Mouse (Mus musculus) hindbrain, embryonic 11.5 days (tissue): Measurements from ENCODE around the gene Rims4. TPM values are rescaled to one million over a fixed set of nuclear protein-coding genes. Genes with fewer than 3 reads are reported as not detected.

ENCODE experiments used
- ATAC-seq: fragments of 200-750 bp; cut with Nextera tagmentation; 2 replicates; pipeline ENCODE4 v1.8.0; 2017; ENCODE audit warnings: mild to moderate bottlenecking, moderate TSS enrichment, moderate library complexity; ENCODE audit not compliant: low FRiP score
- DNase-seq: peaks from one replicate; pipeline ENCODE4 v3.0.0-alpha.2; 2015; ENCODE audit warnings: low spot score
- H3K27ac ChIP-seq: fragments of 300-500 bp; sonication (generic); 2 replicates; pipeline ENCODE4 v1.5.1; 2014; ENCODE audit warnings: mild to moderate bottlenecking, low read depth, low read length
- H3K27me3 ChIP-seq: fragments of 300-500 bp; sonication (generic); 2 replicates; pipeline ENCODE4 v1.6.1; 2014; ENCODE audit warnings: mild to moderate bottlenecking, low read length, moderate library complexity, mixed read lengths; ENCODE audit not compliant: control insufficient read depth, insufficient read depth
- H3K36me3 ChIP-seq: fragments of 300-500 bp; sonication (generic); 2 replicates; pipeline ENCODE4 v1.6.1; 2014; ENCODE audit warnings: mild to moderate bottlenecking, low read length, moderate library complexity, mixed read lengths; ENCODE audit not compliant: control insufficient read depth, insufficient read depth
- H3K4me1 ChIP-seq: fragments of 300-500 bp; sonication (generic); replicated peaks from 2 replicates; pipeline ENCODE4 v1.6.1; 2014; ENCODE audit warnings: low read length, mixed read lengths; ENCODE audit not compliant: control insufficient read depth, insufficient read depth
- H3K4me2 ChIP-seq: fragments of 300-500 bp; sonication (generic); replicated peaks from 2 replicates; pipeline ENCODE4 v1.6.1; 2014; ENCODE audit warnings: mild to moderate bottlenecking, low read depth, low read length
- H3K4me3 ChIP-seq: fragments of 300-500 bp; sonication (generic); 2 replicates; pipeline ENCODE4 v1.5.1; 2014; ENCODE audit warnings: low read depth, low read length
- H3K9ac ChIP-seq: fragments of 300-500 bp; sonication (generic); 2 replicates; pipeline ENCODE4 v1.6.1; 2014; ENCODE audit warnings: low read depth, low read length
- H3K9me3 ChIP-seq: fragments of 300-500 bp; sonication (generic); 2 replicates; pipeline ENCODE4 v1.6.1; 2016; ENCODE audit warnings: low read length; ENCODE audit not compliant: control insufficient read depth
- WGBS: fragments of 180-500 bp; shearing (Covaris S2); extraction: QIAGEN DNeasy Blood & Tissue Kit; methylation state at CpG from one replicate; pipeline ENCODE4 v1.1.7; 2014; 5-methylcytosine and 5-hydroxymethylcytosine counted together
- polyA plus RNA-seq: library from polyadenylated mRNA; unstranded; fragments of >200 nt; fragmentation: Nextera tagmentation; extraction: Ambion mirVana; gene quantifications from 2 replicates; pipeline ENCODE4 v1.2.1, GENCODE M21; 2014

Gene Rims4
- polyA plus RNA-seq, 1 experiment from 2014 or later, result 0.71 TPM

DNA sequence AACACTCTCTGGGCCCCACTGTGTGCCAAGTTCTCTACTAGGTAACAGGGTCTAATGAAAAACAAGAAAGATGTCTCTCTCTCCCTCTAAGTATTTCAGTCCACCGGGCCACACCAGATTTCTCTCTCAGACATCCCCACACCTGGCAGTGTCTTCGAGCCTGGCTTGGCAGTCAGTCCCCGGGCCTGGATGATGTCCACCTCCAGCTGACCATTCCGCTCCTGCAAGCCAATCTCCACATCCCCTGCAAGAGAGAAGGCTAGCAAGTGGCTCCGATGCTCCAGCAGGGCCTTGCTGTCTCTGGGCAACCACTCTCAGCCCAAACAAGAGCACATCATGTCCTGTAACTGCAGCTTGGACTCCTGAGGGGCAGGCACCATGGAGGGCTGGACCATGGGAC, 53.2 kb downstream of the Rims4 start:
- whole genome bisulfite sequencing, result 89% methylated on average over 5 of the region's 5 CpGs
- ATAC-seq (no peak), DNase-seq (no peak)
- H3K4me2 ChIP-seq, result no peak overlapping the region
- H3K36me3 ChIP-seq, result no peaks in the 10 kb centered on the region
- H3K4me3 ChIP-seq, result no peak overlapping the region
- H3K9ac ChIP-seq, result no peak overlapping the region
- H3K4me1 ChIP-seq, result no peaks in the 10 kb centered on the region
- H3K27me3 ChIP-seq, result no peaks in the 10 kb centered on the region
- H3K27ac ChIP-seq, result no peak overlapping the region
- no peaks in the 10 kb centered on the region for H3K9me3 ChIP-seq

DNA sequence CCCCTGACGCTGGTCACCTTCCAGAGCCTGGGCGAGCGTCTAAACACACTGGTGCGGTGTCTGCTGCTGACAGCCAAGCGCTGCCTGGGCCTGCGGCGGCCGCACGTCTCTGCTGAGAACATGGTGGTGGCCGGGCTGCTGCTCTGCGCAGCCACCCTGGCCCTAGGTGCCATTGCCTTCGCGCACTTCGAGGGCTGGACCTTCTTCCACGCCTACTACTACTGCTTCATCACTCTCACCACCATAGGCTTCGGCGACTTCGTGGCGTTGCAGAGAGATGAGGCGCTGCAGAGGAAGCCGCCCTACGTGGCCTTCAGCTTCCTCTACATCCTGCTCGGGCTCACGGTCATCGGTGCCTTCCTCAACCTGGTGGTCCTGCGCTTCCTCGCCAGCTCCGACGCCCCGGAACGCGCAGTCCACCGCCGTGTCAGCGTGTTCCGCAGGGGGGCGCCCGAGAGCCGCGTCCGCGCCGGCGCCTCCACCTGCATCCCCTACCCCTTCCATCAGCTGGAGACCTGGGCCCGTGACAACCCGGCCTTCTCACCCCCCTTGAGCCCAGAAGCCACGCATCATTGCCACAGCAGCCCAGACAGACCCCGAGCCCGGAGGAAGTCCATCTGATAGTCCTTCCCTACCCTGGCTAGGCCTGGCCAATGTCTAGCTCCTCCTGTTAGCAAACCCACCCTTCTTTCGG, 60.1 kb downstream of the Rims4 start:
- Histone ChIP-seq H3K9me3 (no peaks in the 10 kb centered on the region), H3K9ac (no peak overlapping the region), H3K36me3 (no peaks in the 10 kb centered on the region), H3K4me1 (peaks cover 4% of the 10 kb centered on the region; the same call in 1 of the 2 replicates), H3K4me3 (no peak overlapping the region), H3K27me3 (peaks cover 43% of the 10 kb centered on the region), H3K4me2 (no peak overlapping the region), H3K27ac (no peak overlapping the region)
- 20% methylated on average over 50 of the region's 50 CpGs for WGBS
- ATAC-seq (peak; percentile 68; the same call in 1 of the 2 replicates), DNase-seq (peak; percentile 81)

DNA sequence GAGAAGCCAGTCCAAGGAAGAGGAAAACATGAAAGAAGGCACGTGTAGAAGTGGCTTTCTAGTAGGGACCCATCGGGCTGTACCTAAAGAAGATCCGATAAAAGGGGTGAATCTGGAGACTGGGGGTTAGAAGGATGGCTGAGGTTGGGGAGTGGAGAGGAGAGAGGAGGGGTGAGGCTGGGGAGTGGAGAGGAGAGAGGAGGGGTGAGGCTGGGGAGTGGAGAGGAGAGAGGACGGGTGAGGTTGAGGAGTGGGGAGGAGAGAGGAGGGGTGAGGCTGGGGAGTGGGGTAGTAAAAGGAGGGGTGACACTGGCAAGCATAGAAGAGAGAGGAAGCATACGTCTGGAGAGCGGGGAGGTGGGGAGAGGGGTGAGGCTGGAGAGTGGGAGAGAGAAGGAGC, 61.2 kb downstream of the Rims4 start:
- Histone ChIP-seq H3K9me3 (no peaks in the 10 kb centered on the region), H3K4me1 (peaks cover 4% of the 10 kb centered on the region; the same call in 1 of the 2 replicates), H3K9ac (no peak overlapping the region), H3K27me3 (peaks cover 51% of the 10 kb centered on the region), H3K4me3 (no peak overlapping the region), H3K27ac (no peak overlapping the region), H3K36me3 (no peaks in the 10 kb centered on the region), H3K4me2 (no peak overlapping the region)
- no peak for DNase-seq
- ATAC-seq, result no peak; the same call in 1 of the 2 replicates
- 77% methylated on average over 6 of the region's 6 CpGs for WGBS

DNA sequence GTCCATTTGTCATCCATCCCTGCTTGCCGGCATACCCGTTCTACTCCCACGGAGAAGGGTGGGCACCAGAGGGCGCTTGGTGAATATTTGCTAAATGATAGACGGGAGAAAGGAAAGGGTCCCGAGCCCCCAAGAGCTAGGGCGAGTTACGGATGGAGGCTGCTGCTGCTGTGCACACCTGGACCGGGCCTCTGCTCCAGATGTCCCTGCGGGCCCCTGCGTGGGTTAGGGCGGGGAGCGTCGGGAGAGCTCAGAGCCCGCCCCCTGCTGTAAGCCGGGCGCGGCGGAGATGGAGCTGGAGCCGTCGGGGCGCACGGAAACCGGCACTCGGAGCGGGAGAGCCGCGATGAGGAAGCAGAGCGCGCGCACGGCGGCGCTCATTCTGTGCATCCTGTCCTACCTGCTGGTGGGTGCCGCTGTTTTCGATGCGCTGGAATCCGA, 65.0 kb downstream of the Rims4 start, which contains the start of gene Kcnk15:
Kcnk15 (plus strand) TSS at position 191 of the 441 bp plus-strand sequence.
- Histone ChIP-seq H3K9ac (no peak within 1 kb of the TSS), H3K4me1 (0 out of 2 replicates have a peak, but pooled peaks cover 2% of the 10 kb centered on the region), H3K4me3 (peak within 1 kb of the TSS; percentile 14), H3K36me3 (no peaks in the 10 kb centered on the region), H3K4me2 (0 out of 2 replicates have a peak within 1 kb of the TSS, but pooled peaks have one; percentile 14), H3K27ac (no peak within 1 kb of the TSS), H3K27me3 (peaks cover 53% of the 10 kb centered on the region), H3K9me3 (no peaks in the 10 kb centered on the region)
- peak; percentile 58 for DNase-seq
- no peak for ATAC-seq
- 3% methylated on average over 37 of the region's 38 CpGs for WGBS

DNA sequence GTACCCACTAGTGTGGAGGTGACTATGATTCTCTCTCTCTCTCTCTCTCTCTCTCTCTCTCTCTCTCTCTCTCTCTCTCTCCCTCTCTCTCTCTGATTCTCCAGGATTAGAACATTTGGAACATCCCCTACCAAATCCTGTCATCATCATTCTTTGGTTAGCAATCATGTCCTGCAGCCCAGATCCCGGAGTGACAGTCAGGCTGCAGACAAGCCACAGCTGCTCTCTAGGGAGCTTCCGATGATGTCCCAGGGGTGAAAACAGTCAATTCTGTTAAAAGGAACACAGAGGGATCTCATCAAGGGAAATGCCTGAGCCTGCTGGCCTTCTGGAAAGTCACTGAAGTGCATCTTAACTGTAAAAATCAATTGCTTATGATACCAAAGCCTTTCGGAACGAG, 76.4 kb downstream of the Rims4 start:
- WGBS, result 80% methylated on average over 4 of the region's 4 CpGs
- ATAC-seq, result no peak
- no peaks in the 10 kb centered on the region for H3K9me3 ChIP-seq

DNA sequence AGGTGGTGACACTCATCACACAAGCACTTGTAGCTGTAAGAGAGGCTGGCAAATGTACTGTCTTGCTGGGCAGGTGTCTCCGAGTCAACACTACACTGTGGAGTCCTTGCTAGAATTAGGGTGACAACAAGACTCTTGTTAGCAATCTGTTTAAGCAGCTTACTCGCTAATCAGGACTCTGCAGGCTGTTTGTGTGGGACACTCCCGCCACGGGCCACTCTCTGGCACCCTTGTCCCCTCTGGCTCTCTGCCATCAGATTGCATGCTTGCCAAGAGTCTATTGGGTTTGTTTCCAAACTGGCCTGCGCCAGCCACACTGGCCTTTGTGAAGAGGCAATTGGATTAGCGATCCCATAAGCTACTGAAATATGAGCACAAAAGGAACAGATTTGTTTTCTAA, 79.0 kb downstream of the Rims4 start:
- WGBS, result 78% methylated on average over 6 of the region's 6 CpGs

More for the DNA sequence above, 76.4 kb downstream of the Rims4 start:
- Histone ChIP-seq H3K36me3 (no peaks in the 10 kb centered on the region), H3K4me1 (no peaks in the 10 kb centered on the region), H3K4me3 (no peak overlapping the region), H3K9ac (no peak overlapping the region), H3K4me2 (no peak overlapping the region), H3K27ac (no peak overlapping the region), H3K27me3 (no peaks in the 10 kb centered on the region)
- DNase-seq, result no peak

DNA sequence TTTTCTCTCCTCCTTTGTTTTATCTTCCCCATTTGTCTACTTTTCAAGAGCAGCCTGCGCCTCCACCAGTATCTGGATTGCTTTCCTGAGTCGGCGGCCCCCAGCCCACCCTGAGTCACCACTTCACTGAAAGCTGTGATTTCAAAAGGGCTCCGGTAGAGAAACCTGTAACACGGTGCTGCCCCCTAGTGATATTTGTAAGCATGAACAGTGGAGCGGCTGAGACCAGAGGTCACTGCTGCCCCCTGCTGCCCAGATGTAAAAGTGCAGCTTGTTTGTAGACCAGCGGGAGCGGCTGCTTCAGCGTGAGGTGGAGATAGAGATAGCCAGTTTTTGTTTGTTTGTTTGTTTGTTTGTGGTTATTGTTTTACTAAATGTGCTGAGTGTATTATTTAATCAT, 80.4 kb downstream of the Rims4 start:
- no peaks in the 10 kb centered on the region for H3K36me3 ChIP-seq
- no peak overlapping the region for H3K4me3 ChIP-seq
- H3K27me3 ChIP-seq, result no peaks in the 10 kb centered on the region
- 33% methylated on average over 9 of the region's 9 CpGs for WGBS
- H3K9ac ChIP-seq, result no peak overlapping the region
- no peaks in the 10 kb centered on the region for H3K4me1 ChIP-seq
- H3K4me2 ChIP-seq, result no peak overlapping the region
- no peaks in the 10 kb centered on the region for H3K9me3 ChIP-seq
- no peak overlapping the region for H3K27ac ChIP-seq
- peak; percentile 86 for DNase-seq
- ATAC-seq, result peak; percentile 12; the same call in 1 of the 2 replicates

More for the DNA sequence above, 79.0 kb downstream of the Rims4 start:
- Histone ChIP-seq H3K4me3 (no peak overlapping the region), H3K4me1 (no peaks in the 10 kb centered on the region), H3K27me3 (no peaks in the 10 kb centered on the region), H3K27ac (no peak overlapping the region), H3K4me2 (no peak overlapping the region), H3K36me3 (no peaks in the 10 kb centered on the region), H3K9ac (no peak overlapping the region), H3K9me3 (no peaks in the 10 kb centered on the region)
- no peak for ATAC-seq
- DNase-seq, result no peak

DNA sequence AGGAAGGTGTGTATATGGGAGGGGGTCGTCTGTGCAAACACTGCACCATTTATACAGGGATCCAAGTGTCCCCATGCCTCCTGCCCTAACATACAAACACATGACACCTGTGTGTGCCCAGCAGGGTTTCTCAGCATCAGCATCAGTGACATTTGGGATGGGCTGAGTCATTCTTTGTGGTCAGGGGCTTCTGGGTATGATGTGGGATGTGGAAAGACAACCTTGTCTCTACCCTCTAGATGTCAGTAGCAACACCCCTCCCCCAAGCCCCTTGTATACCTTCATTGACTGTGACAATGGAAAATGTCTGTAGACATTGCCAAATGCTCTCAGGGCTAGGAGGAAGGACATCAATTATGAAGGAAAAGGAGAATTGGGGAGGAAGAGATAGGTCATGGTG, 87.3 kb downstream of the Rims4 start:
- Histone ChIP-seq H3K9ac (no peak overlapping the region), H3K4me3 (no peak overlapping the region), H3K36me3 (no peaks in the 10 kb centered on the region), H3K27me3 (no peaks in the 10 kb centered on the region), H3K9me3 (no peaks in the 10 kb centered on the region), H3K4me1 (no peaks in the 10 kb centered on the region), H3K4me2 (no peak overlapping the region), H3K27ac (no peak overlapping the region)
- whole genome bisulfite sequencing, result 80% methylated on average over 1 of the region's 1 CpGs
- ATAC-seq (no peak), DNase-seq (no peak)

DNA sequence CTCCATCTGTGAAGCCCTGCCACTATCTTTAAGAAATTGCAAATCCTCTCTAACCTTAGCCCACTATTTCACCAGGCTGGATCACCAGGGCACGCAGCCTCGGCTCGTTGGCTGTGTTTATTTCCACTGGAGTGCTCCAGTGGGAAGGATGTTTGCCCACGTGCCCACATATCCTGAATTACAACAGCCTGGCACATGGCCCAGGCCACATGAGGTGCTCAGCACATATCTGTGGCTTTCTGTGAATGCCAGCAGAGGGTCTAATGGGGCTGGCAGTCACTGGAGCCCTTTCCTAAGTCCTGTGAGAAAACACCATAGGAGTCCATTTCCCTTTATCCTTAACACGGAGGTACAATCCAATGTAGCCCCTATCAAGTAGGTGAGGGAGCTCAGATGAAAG, 92.0 kb downstream of the Rims4 start:
- Histone ChIP-seq H3K27me3 (no peaks in the 10 kb centered on the region), H3K9ac (no peak overlapping the region), H3K36me3 (no peaks in the 10 kb centered on the region), H3K4me3 (no peak overlapping the region), H3K27ac (no peak overlapping the region), H3K4me2 (no peak overlapping the region), H3K9me3 (no peaks in the 10 kb centered on the region), H3K4me1 (no peaks in the 10 kb centered on the region)
- no peak for ATAC-seq
- WGBS, result 81% methylated on average over 5 of the region's 5 CpGs
- no peak for DNase-seq
